Mouse (Mus musculus) E14TG2a.4 (cell line): ENCODE data around the gene Gm20388.

Experiments
- CTCF ChIP-seq: conservative IDR thresholded peaks from 2 replicates; pipeline ENCODE4 v1.5.1; 2014; ENCODE audit warnings: low read length
- POU5F1 ChIP-seq: IDR thresholded peaks from 2 replicates; pipeline ENCODE4 v1.6.1; 2014; ENCODE audit warnings: low read length, borderline replicate concordance

- TF ChIP-seq CTCF (no peak), POU5F1 (no peak)
Observed at GRCm38 (mm10) chr8:124007829-124008228, 4097.2 kb downstream of the Gm20388 start.
